Mouse (Mus musculus) C2C12 (cell line): ENCODE measurements around the gene Gm10912. TPM values are rescaled to one million over a fixed set of nuclear protein-coding genes. Genes with fewer than 3 reads are reported as not detected.
"Not testable (repeated sequence)": the region's sequence is repeated elsewhere in the genome, so short reads cannot be mapped to it uniquely, and the experiment has no call there.

Source experiments
- H3K27me3 ChIP-seq: one replicate; pipeline ENCODE4 v1.6.1; 2011; ENCODE audit not compliant: control insufficient read depth, insufficient read depth, insufficient read length
- H3K36me3 ChIP-seq: one replicate; pipeline ENCODE4 v1.6.1; 2011; ENCODE audit not compliant: control insufficient read depth, insufficient read depth
- H3K4me3 ChIP-seq: one replicate; pipeline ENCODE4 v1.5.1; 2011; ENCODE audit warnings: mild to moderate bottlenecking, control low read depth; ENCODE audit not compliant: poor library complexity, insufficient read depth, severe bottlenecking
- H3K79me2 ChIP-seq: one replicate; pipeline ENCODE4 v1.6.1; 2011; ENCODE audit not compliant: control insufficient read depth, insufficient read depth
- H3K79me3 ChIP-seq: one replicate; pipeline ENCODE4 v1.6.1; 2011; ENCODE audit warnings: low read depth, control low read depth
- H3ac ChIP-seq: one replicate; pipeline ENCODE3; 2011; ENCODE audit warnings: low read depth; ENCODE audit not compliant: control insufficient read depth, insufficient read length
- CEBPB ChIP-seq: IDR thresholded peaks from one replicate; pipeline ENCODE4 v1.6.1; 2011; ENCODE audit warnings: low read depth, mild to moderate bottlenecking, control low read depth, moderate library complexity
- CTCF ChIP-seq: IDR thresholded peaks from one replicate; pipeline ENCODE4 v1.5.1; 2011; ENCODE audit not compliant: control insufficient read depth, insufficient read depth, insufficient read length
- FOSL1 ChIP-seq: IDR thresholded peaks from one replicate; pipeline ENCODE4 v1.8.0; 2011; ENCODE audit warnings: mild to moderate bottlenecking, low read length; ENCODE audit not compliant: poor library complexity, insufficient read depth, severe bottlenecking
- MAX ChIP-seq: IDR thresholded peaks from one replicate; pipeline ENCODE4 v1.6.1; 2011; ENCODE audit warnings: mild to moderate bottlenecking, control low read depth
- MYOD1 ChIP-seq: IDR thresholded peaks from one replicate; pipeline ENCODE4 v1.6.1; 2011; ENCODE audit warnings: low read depth; ENCODE audit not compliant: control insufficient read depth, insufficient read length
- MYOG ChIP-seq: IDR thresholded peaks from one replicate; pipeline ENCODE4 v1.6.1; 2011; ENCODE audit not compliant: control insufficient read depth, insufficient read length; ENCODE audit errors: extremely low read depth
- USF1 ChIP-seq: IDR thresholded peaks from one replicate; pipeline ENCODE4 v1.6.1; 2011; ENCODE audit warnings: low read depth, mild to moderate bottlenecking, control low read depth, moderate library complexity
- polyA plus RNA-seq: library from polyadenylated mRNA; unstranded; fragments of >200 nt; fragmentation: generic; extraction: Trizol; gene quantifications from one replicate; pipeline ENCODE4 v1.2.1, GENCODE M21; 2012; ENCODE audit warnings: missing spikeins

Gene Gm10912
- polyA plus RNA-seq, 1 experiment, result not detected

- Histone ChIP-seq H3K36me3 (no peaks in the 10 kb centered on the region), H3K27me3 (no peaks in the 10 kb centered on the region), H3K79me3 (no peaks in the 10 kb centered on the region), H3ac (no peak overlapping the region), H3K4me3 (no peak overlapping the region), H3K79me2 (no peaks in the 10 kb centered on the region)
- no peak for TF ChIP-seq FOSL1
- TF ChIP-seq USF1, result no peak
- no peak for TF ChIP-seq MYOG
- TF ChIP-seq CEBPB, result no peak
- no peak for TF ChIP-seq CTCF
Observed at GRCm38 (mm10) chr2:104110031-104110430, 44.4 kb downstream of the Gm10912 start.

GRCm38 (mm10) chr2:104111170-104111797, 45.7 kb downstream of the Gm10912 start:
- H3ac ChIP-seq, H3K4me3 ChIP-seq, H3K36me3 ChIP-seq, H3K79me3 ChIP-seq, H3K79me2 ChIP-seq, H3K27me3 ChIP-seq: not testable (repeated sequence)

- H3K27me3 ChIP-seq, H3K4me3 ChIP-seq, H3K36me3 ChIP-seq, H3ac ChIP-seq, H3K79me2 ChIP-seq, H3K79me3 ChIP-seq: not testable (repeated sequence)
Observed at GRCm38 (mm10) chr2:104113563-104113962, 47.9 kb downstream of the Gm10912 start.

DNA sequence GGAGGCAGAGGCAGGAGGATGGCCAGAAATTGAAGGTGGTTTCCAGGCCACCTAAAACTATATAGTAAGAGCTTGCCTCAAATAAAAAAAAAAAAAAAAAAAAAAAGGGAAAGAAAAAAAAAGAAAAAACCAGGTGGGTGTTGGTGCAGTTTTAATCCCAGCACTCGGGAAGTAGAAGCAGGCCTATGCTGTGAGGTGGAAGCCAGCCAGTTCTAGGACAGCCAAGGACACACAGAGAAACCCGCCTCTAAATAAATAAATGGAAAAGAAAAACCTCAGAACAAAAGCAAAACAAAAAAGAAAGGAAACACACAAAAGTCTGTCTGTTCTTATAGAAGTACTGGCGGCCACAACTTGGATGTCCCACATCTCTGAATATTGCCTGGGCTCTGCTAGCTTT, 49.3 kb downstream of the Gm10912 start:
- Histone ChIP-seq H3ac (no peak overlapping the region), H3K27me3 (no peaks in the 10 kb centered on the region), H3K4me3 (no peak overlapping the region), H3K79me3 (no peaks in the 10 kb centered on the region), H3K36me3 (no peaks in the 10 kb centered on the region), H3K79me2 (no peaks in the 10 kb centered on the region)
- TF ChIP-seq MYOD1 (no peak), USF1 (no peak), CTCF (no peak), CEBPB (no peak), FOSL1 (no peak), MAX (no peak), MYOG (no peak)

Other genes starting within 250 kb of the Gm10912 start
- gene Lmo2, start 107.8 kb upstream of the Gm10912 start, polyA plus RNA-seq, result not detected
- gene Fbxo3, start 38.1 kb upstream of the Gm10912 start, polyA plus RNA-seq, result 8.5 TPM
- gene 4931422A03Rik, start 37.5 kb upstream of the Gm10912 start, polyA plus RNA-seq, result 0.11 TPM
- gene Gm10799, start 2.7 kb downstream of the Gm10912 start, polyA plus RNA-seq, result not detected
- not detected for gene Cd59b, start 4.0 kb downstream of the Gm10912 start, polyA plus RNA-seq
- 2.2 TPM for gene Cd59a, start 30.0 kb downstream of the Gm10912 start, polyA plus RNA-seq
- 0.13 TPM for gene A930018P22Rik, start 56.9 kb downstream of the Gm10912 start, polyA plus RNA-seq